Mouse (Mus musculus) ES-E14 (cell line): ENCODE measurements around the gene Ncln.

Experiments
- HCFC1 ChIP-seq: IDR thresholded peaks from 2 replicates; pipeline ENCODE4 v1.6.1; 2012; ENCODE audit warnings: low read length, inconsistent platforms, borderline replicate concordance; ENCODE audit not compliant: insufficient read depth
- MAFK ChIP-seq: IDR thresholded peaks from 2 replicates; pipeline ENCODE4 v1.6.1; 2014; ENCODE audit warnings: mild to moderate bottlenecking, low read depth, low read length, inconsistent platforms; ENCODE audit not compliant: insufficient read depth
- ZC3H11A ChIP-seq: IDR thresholded peaks from 2 replicates; pipeline ENCODE4 v1.6.1; 2012; ENCODE audit warnings: low read depth, mild to moderate bottlenecking, inconsistent platforms, low read length, borderline replicate concordance

DNA sequence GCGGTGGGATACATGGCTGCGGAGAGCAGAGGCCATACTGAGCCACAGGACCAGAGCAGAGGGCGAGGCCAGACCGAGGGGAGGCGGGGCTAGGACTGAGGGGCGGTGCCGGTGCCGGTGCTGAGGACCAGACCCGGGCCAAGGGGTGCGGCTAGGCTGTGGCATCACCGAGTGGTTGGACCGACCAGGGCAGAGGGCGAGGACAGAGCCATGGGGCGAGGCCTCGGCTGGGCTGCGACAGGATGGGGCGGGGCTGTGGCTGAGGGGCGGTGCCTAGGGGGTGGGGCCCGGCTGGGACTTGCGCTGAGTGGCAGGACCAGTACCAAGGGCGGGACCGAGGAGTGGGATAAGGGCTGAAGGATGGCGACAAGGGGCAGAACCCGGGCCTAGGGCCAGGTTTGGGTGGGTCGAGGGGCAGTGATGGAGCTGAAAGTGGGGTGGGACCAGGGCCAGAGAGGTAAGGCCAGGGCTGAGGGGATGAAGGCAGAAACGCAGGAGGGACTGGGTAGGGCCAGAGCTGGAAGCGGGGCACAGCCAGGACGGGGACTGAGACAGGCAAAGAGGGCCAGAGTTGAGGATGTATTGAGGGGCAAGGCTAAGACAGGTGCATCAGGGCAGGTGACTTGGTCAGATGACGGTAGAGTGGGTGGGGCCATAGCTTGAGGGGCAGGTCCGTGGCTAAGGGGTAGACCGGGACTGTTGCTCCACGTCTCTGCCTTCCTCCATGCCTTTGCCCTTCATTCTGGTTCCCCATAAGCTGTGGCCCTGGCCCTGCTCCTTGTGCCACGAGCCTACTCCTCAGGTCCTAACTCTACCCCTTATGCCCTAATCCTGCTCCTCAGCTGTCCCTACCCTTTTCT, 31.6 kb downstream of the Ncln start:
- TF ChIP-seq ZC3H11A (no peak), HCFC1 (no peak), MAFK (no peak)
